Mouse (Mus musculus): ENCODE results near the gene Rundc3b.

- TF ChIP-seq CEBPB (IDR thresholded peaks at IDR 0.05; ENCODE audit: insufficient read depth, poor library complexity, severe bottlenecking), result no peak
- no peak for TF ChIP-seq E2F4 (IDR thresholded peaks at IDR 0.05; ENCODE audit: insufficient read depth)
- no peak for TF ChIP-seq POLR2A (IDR thresholded peaks at IDR 0.05; ENCODE audit: insufficient read length, low read depth)
- TF ChIP-seq USF1 (IDR thresholded peaks at IDR 0.05; ENCODE audit: low read depth), result no peak
- TF ChIP-seq POLR2AphosphoS2 (IDR thresholded peaks at IDR 0.05; ENCODE audit: insufficient read length, low read depth), result no peak
Measured at GRCm38 (mm10) chr5:8667758-8668474, 45.2 kb upstream of the Rundc3b start.
